Mouse (Mus musculus) cortical plate, adult 2 months (tissue): Measurements from ENCODE around the gene Trim28.

Experiments used
- CTCF ChIP-seq: fragments of 200-500 bp; IDR thresholded peaks from 2 replicates; pipeline ENCODE4 v1.5.1; 2011; ENCODE audit warnings: mild to moderate bottlenecking, control low read depth, low read length; ENCODE audit not compliant: insufficient read depth; ENCODE audit errors: extremely low read depth
- POLR2A ChIP-seq: fragments of 200-500 bp; IDR thresholded peaks from 2 replicates; pipeline ENCODE4 v1.6.1; 2011; ENCODE audit warnings: mild to moderate bottlenecking, low read length, control low read depth; ENCODE audit not compliant: insufficient read depth; ENCODE audit errors: extremely low read depth

- no peak for TF ChIP-seq POLR2A
- TF ChIP-seq CTCF: no peak
These were observed 28.0 kb upstream of the Trim28 start for GRCm38 (mm10) chr7:12970906-12971305.
